Mouse (Mus musculus): Measurements from ENCODE around the gene Avil.

DNA sequence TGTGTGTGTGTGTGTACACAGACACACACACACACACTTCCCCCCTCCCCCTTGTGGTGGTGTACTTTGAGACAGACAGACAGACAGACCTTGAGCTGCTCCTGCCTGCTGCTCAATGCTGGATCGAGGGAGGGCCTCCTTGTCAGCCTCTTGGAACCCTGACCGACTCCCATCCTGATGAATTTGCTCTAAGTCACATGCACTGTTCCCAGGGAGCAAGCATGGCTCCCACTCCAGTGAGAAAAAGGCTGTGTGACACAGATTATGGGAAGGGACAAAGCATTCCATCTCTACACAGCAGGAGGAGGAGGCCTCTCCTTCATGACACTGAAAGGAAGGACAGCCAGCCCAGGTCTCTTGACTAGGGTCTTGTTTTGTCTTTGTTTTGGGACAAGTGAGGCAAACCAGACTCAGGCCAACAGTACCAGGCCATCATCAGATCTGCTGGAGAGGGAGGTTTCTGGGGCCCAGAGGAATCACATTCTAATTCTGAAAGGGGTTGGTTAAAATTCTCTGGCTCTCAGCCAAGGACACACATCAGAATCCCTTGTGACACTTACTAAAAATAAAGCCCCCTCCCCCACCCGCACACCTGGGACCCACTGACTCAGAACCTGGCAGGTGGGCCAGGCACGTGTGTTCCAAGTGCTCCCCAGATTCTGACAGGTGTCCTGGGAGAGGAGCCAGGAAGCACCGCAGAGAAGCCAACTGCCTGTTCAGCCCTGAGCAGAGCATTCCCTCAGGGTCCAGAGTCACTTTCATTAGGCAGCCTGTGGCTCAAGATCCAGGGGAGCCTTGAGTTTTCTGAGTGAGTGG, 16.1 kb upstream of the Avil start:
- TF ChIP-seq POLR2A (IDR thresholded peaks at IDR 0.05; ENCODE audit: low read depth, low read length) = no peak
- TF ChIP-seq CTCF (IDR thresholded peaks at IDR 0.05; ENCODE audit: extremely low read depth, insufficient read length, insufficient replicate concordance, low read depth, low read length) = no peak

Data from small intestine, adult 2 months (tissue).